Mouse (Mus musculus): ENCODE results near the gene Aass.

Aass gene

DNA sequence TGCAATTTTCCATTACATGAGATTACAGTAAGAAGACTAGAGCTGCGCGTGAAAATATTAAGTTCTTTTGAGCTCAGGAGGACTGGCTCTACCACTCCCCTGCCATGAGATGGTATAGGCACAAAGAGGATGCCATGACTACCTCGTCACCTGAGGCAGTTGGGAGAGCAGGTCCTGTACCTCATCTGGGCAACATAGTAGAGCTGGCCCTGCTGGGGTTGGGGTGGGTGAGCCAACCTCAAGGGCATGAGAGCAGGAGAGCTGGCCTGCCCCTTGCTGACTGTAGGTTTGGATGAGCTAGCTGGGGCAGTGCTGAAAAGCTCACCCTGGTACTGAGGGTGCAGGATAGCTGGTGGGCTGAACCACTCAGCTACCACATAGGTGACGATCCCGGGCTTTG is 77.1 kb downstream of the Aass start:
- no peak for DNase-seq (ENCODE audit: low spot score)

DNA sequence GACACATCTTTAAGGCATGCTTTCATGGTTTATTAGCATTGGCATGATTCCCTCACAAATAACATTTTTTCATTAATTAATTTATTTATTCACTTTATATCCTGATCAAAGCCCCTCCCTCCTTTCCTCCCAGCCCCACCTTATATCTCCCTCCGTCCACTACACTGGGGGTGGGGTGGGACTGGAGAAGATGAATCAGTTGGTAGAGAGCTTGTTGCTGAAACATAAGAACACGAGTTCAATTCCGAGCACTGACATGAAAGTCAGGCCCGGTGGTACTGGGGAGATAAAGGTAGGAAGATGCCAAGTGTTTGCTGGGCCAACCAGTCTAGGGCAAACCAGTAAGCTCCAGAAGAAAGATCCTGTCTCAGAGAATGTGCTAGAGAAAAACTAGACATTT is 84.0 kb downstream of the Aass start:
- DNase-seq (ENCODE audit: low spot score), result no peak

DNA sequence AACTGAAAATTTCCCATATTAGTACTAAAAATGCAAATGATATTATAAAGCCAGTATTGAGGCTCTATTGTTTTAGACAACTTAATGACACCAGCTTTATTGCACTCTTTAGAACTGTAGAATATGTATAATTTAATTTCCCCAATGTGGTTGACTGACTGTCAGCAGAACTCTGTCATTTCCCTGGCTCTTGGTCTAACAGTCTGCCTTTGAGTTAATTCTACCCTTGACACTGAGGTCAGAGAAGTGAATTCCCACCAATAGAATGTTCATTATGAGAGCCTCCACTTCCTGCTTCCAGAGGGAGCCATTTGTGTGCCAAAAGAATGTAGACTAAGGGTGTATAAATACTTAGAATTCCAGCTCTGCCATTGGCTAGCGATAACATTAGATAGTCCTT is 104.5 kb downstream of the Aass start:
- no peak for DNase-seq (ENCODE audit: low spot score)

Measured in layer of hippocampus, adult 9-10 months (tissue).